Mouse (Mus musculus) midbrain, embryonic 14.5 days (tissue): ENCODE results near the gene Wdr37. TPM values are rescaled to one million over a fixed set of nuclear protein-coding genes. Genes with fewer than 3 reads are reported as not detected.

Source experiments
- ATAC-seq: fragments of 200-750 bp; cut with Nextera tagmentation; 2 replicates; pipeline ENCODE4 v1.8.0; 2017; ENCODE audit warnings: moderate number of reproducible peaks, moderate library complexity; ENCODE audit not compliant: low FRiP score, low TSS enrichment
- DNase-seq: peaks from one replicate; pipeline ENCODE4 v3.0.0-alpha.2; 2015
- H3K27ac ChIP-seq: fragments of 300-500 bp; sonication (generic); replicated peaks from 2 replicates; pipeline ENCODE4 v1.5.1; 2014; ENCODE audit warnings: mild to moderate bottlenecking, low read depth, low read length, moderate library complexity
- H3K27me3 ChIP-seq: fragments of 300-500 bp; sonication (generic); 2 replicates; pipeline ENCODE4 v1.6.1; 2014; ENCODE audit warnings: low read length, control low read depth, mixed read lengths; ENCODE audit not compliant: control insufficient read depth, insufficient read depth
- H3K36me3 ChIP-seq: fragments of 300-500 bp; sonication (generic); 2 replicates; pipeline ENCODE4 v1.6.1; 2014; ENCODE audit warnings: low read length, control low read depth; ENCODE audit not compliant: control insufficient read depth, insufficient read depth
- H3K4me1 ChIP-seq: fragments of 300-500 bp; sonication (generic); 2 replicates; pipeline ENCODE4 v1.6.1; 2014; ENCODE audit warnings: mild to moderate bottlenecking, antibody characterized with exemption, low read length, control low read depth; ENCODE audit not compliant: control insufficient read depth, insufficient read depth
- H3K4me2 ChIP-seq: fragments of 300-500 bp; sonication (generic); 2 replicates; pipeline ENCODE4 v1.6.1; 2014; ENCODE audit warnings: mild to moderate bottlenecking, low read length, moderate library complexity
- H3K4me3 ChIP-seq: fragments of 300-500 bp; sonication (generic); replicated peaks from 2 replicates; pipeline ENCODE4 v1.5.1; 2014; ENCODE audit warnings: low read depth, low read length
- H3K9ac ChIP-seq: fragments of 300-500 bp; sonication (generic); replicated peaks from 2 replicates; pipeline ENCODE4 v1.6.1; 2014; ENCODE audit warnings: mild to moderate bottlenecking, low read length, moderate library complexity
- H3K9me3 ChIP-seq: fragments of 300-500 bp; sonication (generic); 2 replicates; pipeline ENCODE4 v1.6.1; 2016; ENCODE audit warnings: low read length, control low read depth, mixed read lengths; ENCODE audit not compliant: control insufficient read depth
- WGBS: fragments of 180-500 bp; shearing (Covaris S2); extraction: QIAGEN DNeasy Blood & Tissue Kit; methylation state at CpG from one replicate; pipeline ENCODE4 v1.1.7; 2014; 5-methylcytosine and 5-hydroxymethylcytosine counted together
- polyA plus RNA-seq: library from polyadenylated mRNA; unstranded; fragments of >200 nt; fragmentation: Nextera tagmentation; extraction: Ambion mirVana; gene quantifications from 2 replicates; pipeline ENCODE4 v1.2.1, GENCODE M21; 2014

Gene Wdr37
- polyA plus RNA-seq, 1 experiment from 2014 or later: 71.0 TPM

DNA sequence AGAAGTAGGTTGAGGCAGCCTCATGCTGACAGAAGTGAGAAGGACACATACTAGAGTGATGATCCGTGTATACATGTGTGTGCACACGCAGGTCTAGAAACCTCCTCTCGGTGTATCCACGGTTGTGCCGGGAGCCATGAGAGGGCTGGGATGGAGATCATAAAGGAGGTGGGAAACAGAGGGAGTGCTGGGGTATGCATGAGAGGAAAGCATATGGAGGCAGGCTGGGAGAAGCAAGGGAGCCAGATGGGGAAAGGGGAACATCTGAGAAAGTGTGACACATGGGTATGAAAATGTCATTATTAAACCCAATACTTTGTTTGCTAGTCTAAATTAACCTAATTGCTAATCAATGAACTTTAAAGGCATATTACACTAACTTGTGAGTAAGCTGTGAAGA, 37.1 kb downstream of the Wdr37 start:
- ATAC-seq (no peak), DNase-seq (no peak)
- no peaks in the 10 kb centered on the region for H3K27me3 ChIP-seq
- H3K9ac ChIP-seq: no peak overlapping the region
- WGBS: 99% methylated on average over 5 of the region's 5 CpGs
- no peak overlapping the region for H3K27ac ChIP-seq
- H3K4me2 ChIP-seq: no peak overlapping the region
- no peaks in the 10 kb centered on the region for H3K4me1 ChIP-seq
- no peak overlapping the region for H3K4me3 ChIP-seq
- H3K36me3 ChIP-seq: peaks cover 60% of the 10 kb centered on the region
- no peaks in the 10 kb centered on the region for H3K9me3 ChIP-seq

DNA sequence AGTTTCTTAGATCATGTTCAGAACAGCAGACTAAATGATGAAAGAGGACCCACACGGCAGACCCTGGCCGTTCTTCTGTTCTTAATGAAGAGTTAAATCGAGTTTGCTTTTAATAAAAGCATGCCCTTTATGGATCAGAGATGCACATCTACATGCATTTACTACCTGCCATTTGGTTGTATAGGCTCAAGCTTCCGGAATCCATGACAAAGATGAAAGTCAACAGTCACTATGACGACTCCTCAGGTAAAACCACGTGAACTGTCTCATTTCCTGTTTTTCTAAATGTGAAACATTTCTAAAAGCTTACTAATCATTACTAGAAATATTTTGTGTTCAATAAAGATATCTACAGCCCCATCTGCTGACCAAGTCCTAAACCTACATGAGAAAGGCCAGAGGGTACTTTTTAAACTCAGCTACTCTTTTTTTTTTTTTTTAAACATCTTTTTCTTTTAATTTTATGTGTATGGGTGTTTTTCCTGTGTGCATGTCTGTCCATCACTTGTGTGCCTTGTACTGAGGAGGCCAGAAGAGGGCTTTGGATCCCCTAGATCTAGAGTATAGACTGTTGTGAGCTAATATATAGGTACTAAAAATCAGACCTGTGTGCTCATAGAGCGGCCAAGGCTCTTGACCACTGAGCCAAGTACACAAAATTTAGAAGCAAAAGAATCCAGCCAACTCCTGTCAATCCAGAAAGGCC, 40.0 kb downstream of the Wdr37 start:
- H3K4me3 ChIP-seq: no peak overlapping the region
- WGBS: 90% methylated on average over 7 of the region's 7 CpGs
- H3K9ac ChIP-seq: no peak overlapping the region

DNA sequence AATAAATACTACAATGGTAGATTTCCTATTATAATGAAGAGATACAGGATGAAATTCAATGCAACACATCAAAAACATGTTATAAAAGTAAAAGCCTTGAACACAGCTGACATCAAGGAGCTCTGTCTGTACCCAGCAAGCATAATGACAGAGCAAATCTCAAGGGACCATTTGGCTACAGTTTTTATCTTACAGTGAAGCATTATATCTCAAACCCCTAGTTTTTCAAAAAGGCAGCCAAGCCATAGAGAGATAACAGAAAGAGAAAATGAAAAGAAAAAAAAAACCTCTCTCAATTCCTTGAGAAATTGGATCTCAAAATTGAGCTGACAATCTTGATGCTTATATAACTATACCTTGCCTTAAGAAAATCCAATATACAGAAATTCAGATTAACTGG, 41.0 kb downstream of the Wdr37 start:
- H3K9me3 ChIP-seq: no peaks in the 10 kb centered on the region
- no peak overlapping the region for H3K4me3 ChIP-seq
- no peak overlapping the region for H3K27ac ChIP-seq
- no peaks in the 10 kb centered on the region for H3K4me1 ChIP-seq
- DNase-seq: peak; percentile 23
- H3K4me2 ChIP-seq: no peak overlapping the region
- no peak overlapping the region for H3K9ac ChIP-seq
- H3K36me3 ChIP-seq: peaks cover 51% of the 10 kb centered on the region
- ATAC-seq: no peak
- no peaks in the 10 kb centered on the region for H3K27me3 ChIP-seq

More for the DNA sequence above, 40.0 kb downstream of the Wdr37 start:
- DNase-seq: peak; percentile 17
- ATAC-seq: no peak
- no peak overlapping the region for H3K27ac ChIP-seq
- H3K36me3 ChIP-seq: peaks cover 61% of the 10 kb centered on the region
- H3K4me2 ChIP-seq: no peak overlapping the region
- no peaks in the 10 kb centered on the region for H3K4me1 ChIP-seq
- H3K27me3 ChIP-seq: no peaks in the 10 kb centered on the region
- H3K9me3 ChIP-seq: no peaks in the 10 kb centered on the region

DNA sequence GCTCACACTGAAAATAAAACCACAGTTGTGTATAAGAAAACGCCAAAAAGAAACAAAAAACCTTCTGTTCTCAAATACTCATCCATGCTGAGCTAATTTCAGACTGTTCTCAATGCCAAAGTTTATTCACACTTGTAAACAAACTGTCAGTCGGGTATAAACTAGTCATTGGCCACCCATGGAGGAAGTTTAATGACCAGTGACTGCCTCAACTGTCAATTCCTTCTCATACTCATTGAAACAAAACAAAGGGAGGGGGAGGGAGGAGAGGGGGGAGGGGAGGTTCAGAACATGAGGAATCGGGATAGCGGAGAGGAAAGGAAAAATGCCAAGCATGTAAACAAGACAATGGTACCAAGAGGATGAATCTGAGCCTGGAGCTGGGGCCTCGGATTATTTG, 41.9 kb downstream of the Wdr37 start:
- 64% methylated on average over 5 of the region's 5 CpGs for WGBS
- Histone ChIP-seq H3K4me3 (no peak overlapping the region), H3K4me1 (no peaks in the 10 kb centered on the region), H3K27ac (no peak overlapping the region), H3K9me3 (no peaks in the 10 kb centered on the region), H3K9ac (no peak overlapping the region), H3K27me3 (no peaks in the 10 kb centered on the region), H3K4me2 (no peak overlapping the region), H3K36me3 (peaks cover 42% of the 10 kb centered on the region)
- peak; percentile 7 for DNase-seq
- no peak for ATAC-seq

DNA sequence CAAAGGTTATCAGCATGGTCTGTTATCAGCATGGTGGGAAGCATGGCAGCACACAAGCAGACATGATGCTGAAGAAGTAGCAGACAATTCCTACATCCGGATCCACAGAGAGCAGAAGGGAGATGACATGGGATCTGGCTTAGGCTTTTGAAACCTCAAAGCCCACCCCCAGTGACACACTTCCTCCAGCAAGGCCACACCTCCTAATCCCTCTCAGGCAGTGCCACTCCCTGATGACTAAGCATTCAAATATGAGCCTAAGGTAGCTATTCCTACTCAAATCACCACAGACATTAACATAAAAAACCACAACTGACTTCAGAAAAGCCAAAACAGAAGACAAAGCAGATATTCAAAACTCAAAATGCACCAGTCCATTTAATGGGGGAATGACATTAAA, 42.8 kb downstream of the Wdr37 start:
- DNase-seq: no peak
- no peak for ATAC-seq
- no peak overlapping the region for H3K27ac ChIP-seq

DNA sequence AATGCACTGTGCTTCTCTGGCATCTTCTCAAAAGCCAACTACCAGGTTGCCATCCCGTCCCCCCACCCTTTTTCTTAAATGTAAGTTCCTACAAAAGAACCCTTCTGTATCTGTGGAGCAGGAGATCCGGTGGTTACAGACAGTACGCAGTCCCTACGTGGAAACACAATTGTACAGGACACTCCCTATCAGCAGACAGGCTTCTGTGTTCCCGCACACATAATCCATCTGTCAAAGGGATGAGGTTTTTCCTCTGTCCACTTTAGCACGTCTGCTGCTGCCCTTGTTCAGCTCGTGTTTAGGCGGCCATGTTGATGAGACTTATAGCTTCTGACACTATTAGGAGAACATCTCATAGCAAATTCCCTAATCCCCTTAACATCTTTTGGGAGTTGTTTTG, 48.2 kb downstream of the Wdr37 start:
- Histone ChIP-seq H3K4me3 (no peak overlapping the region), H3K27me3 (no peaks in the 10 kb centered on the region), H3K36me3 (peaks cover 37% of the 10 kb centered on the region), H3K4me1 (no peaks in the 10 kb centered on the region), H3K9me3 (no peaks in the 10 kb centered on the region), H3K9ac (no peak overlapping the region), H3K4me2 (no peak overlapping the region), H3K27ac (peak overlapping the region; percentile 45)
- ATAC-seq: peak; percentile 41; the same call in 1 of the 2 replicates
- DNase-seq: peak; percentile 8
- WGBS: 58% methylated on average over 8 of the region's 8 CpGs

More for the DNA sequence above, 42.8 kb downstream of the Wdr37 start:
- Histone ChIP-seq H3K36me3 (peaks cover 34% of the 10 kb centered on the region), H3K4me1 (no peaks in the 10 kb centered on the region), H3K9ac (no peak overlapping the region), H3K4me3 (no peak overlapping the region), H3K4me2 (no peak overlapping the region), H3K9me3 (no peaks in the 10 kb centered on the region), H3K27me3 (no peaks in the 10 kb centered on the region)
- WGBS: 89% methylated on average over 1 of the region's 1 CpGs

DNA sequence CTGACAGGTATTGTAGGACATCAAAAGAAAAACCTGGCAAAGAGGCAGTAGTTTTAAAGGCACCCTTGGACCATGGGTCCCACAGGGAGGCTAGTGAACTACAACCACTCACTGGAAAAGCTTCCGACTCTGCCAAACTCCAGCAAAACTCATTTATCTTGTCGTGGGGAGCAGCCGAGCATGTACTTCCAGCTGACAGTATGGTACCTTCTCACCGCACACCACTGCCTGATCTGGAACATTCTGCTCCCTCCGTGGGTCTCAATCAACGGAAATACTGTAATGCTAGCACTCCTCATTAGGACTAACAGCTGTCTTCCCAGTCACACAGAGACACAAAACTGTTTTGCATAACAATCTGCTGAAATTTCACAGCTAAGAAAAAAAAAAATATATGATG, 48.6 kb downstream of the Wdr37 start:
- WGBS: 63% methylated on average over 6 of the region's 6 CpGs
- peak; percentile 14 for DNase-seq
- peak overlapping the region; percentile 45; the same call in 1 of the 2 replicates for H3K27ac ChIP-seq

DNA sequence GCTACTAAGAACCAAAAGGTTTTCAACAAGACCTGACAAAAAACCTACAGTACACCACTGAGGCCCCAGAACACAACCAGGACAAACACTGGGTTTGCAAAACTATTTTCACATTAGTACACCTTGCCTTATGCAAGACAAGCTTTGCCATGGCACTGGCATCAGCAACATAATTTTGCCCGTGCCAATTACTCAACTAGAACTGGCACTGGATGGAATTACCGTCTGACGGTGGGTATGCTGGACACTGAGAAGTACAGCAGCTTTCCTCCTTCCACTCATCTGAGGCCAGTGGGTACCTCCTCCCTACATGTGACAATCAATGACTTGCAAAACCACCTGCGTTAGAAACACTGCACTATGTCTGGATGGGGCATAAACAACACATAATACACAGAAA, 49.5 kb downstream of the Wdr37 start:
- Histone ChIP-seq H3K9ac (no peak overlapping the region), H3K36me3 (peaks cover 41% of the 10 kb centered on the region), H3K4me2 (no peak overlapping the region), H3K4me1 (no peaks in the 10 kb centered on the region), H3K4me3 (no peak overlapping the region), H3K27ac (no peak overlapping the region), H3K27me3 (no peaks in the 10 kb centered on the region), H3K9me3 (no peaks in the 10 kb centered on the region)
- DNase-seq (no peak), ATAC-seq (no peak)
- 89% methylated on average over 4 of the region's 4 CpGs for WGBS

More for the DNA sequence above, 48.6 kb downstream of the Wdr37 start:
- Histone ChIP-seq H3K27me3 (no peaks in the 10 kb centered on the region), H3K9ac (no peak overlapping the region), H3K9me3 (no peaks in the 10 kb centered on the region), H3K4me3 (no peak overlapping the region), H3K4me2 (no peak overlapping the region), H3K36me3 (peaks cover 37% of the 10 kb centered on the region), H3K4me1 (no peaks in the 10 kb centered on the region)
- ATAC-seq: no peak; the same call in 1 of the 2 replicates

DNA sequence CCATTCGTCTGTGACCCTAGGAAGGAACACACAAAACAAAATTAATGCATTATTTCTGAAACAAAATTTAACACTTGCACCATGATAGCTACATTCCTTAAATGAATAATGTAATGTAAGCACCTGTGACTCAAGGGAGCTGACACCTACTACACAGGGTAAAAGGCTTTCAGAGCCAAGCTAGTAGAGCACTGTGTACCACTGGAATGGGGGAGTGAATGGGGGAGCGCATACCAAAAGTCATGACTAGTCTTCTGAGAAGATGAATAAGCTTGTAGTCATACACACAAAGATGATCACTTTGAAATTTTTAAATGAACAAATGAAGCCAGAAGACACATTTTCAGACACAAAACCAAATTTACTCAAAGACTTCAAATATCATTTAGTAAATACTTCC, 65.8 kb downstream of the Wdr37 start:
- 100% methylated on average over 2 of the region's 2 CpGs for WGBS
- no peaks in the 10 kb centered on the region for H3K27me3 ChIP-seq
- no peak overlapping the region for H3K4me3 ChIP-seq
- DNase-seq (no peak), ATAC-seq (no peak)
- H3K4me2 ChIP-seq: no peak overlapping the region
- no peaks in the 10 kb centered on the region for H3K9me3 ChIP-seq
- H3K4me1 ChIP-seq: no peaks in the 10 kb centered on the region
- H3K27ac ChIP-seq: no peak overlapping the region
- peaks cover 14% of the 10 kb centered on the region for H3K36me3 ChIP-seq
- H3K9ac ChIP-seq: no peak overlapping the region
